Mouse (Mus musculus): ENCODE results near the gene Atf6. TPM values are rescaled to one million over a fixed set of nuclear protein-coding genes. Genes with fewer than 3 reads are reported as not detected.

The Atf6 gene
- total RNA-seq, 1 experiment: 33.2 TPM

DNA sequence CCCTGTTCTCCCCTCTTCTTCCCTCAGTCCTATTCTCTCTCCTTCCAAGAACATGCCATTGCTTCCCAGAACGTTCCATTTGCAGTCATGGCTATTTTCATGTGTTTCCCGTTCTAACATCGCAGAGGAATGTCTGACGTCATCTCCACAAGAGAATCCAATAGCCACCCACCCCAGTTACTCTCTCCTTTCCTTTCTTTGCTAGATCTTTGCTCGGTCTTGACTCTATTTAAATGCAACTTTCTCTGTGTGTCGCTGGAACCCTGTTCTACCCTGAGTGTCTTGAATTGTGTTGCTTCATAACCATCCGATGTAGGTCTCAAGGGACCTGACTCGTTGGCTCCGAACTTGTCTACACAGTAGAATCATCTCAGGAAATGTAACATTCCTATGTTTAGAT lies 168.0 kb downstream of the Atf6 start:
- in situ Hi-C loops (cut with MboI; ENCODE audit: low sequenced_read_pairs in 2 of 2, unreplicated experiment in 2 of 2): no loop called here
- TF ChIP-seq MAFK (IDR thresholded peaks at IDR 0.05; ENCODE audit: insufficient read depth, low read depth, low read length): no peak
- no peak for DNase-seq (ENCODE audit: low read depth, low spot score)
- H3K27ac ChIP-seq (ENCODE audit: insufficient read depth, low read depth, low read length, poor library complexity, severe bottlenecking): no peak overlapping the region
- H3K4me3 ChIP-seq (ENCODE audit: insufficient read depth in 1 of 2, low read depth in 1 of 2, low read length in 2 of 2, poor library complexity in 1 of 2, severe bottlenecking in 1 of 2): no peak overlapping the region
- H3K9ac ChIP-seq (ENCODE audit: insufficient read depth, low read depth, low read length, poor library complexity, severe bottlenecking): no peak overlapping the region
- H3K36me3 ChIP-seq (ENCODE audit: control insufficient read depth, insufficient read depth, low read length, poor library complexity, severe bottlenecking): no peaks in the 10 kb centered on the region
- no peaks in the 10 kb centered on the region for H3K9me3 ChIP-seq (ENCODE audit: control insufficient read depth, insufficient read depth, low read depth, low read length)
- peaks cover 3 to 6% of the 10 kb centered on the region in 2 experiments; a peak in 2 of 4 replicates for H3K4me1 ChIP-seq (ENCODE audit: control insufficient read depth in 2 of 2, insufficient read depth in 2 of 2, low read length in 2 of 2, poor library complexity in 1 of 2)

DNA sequence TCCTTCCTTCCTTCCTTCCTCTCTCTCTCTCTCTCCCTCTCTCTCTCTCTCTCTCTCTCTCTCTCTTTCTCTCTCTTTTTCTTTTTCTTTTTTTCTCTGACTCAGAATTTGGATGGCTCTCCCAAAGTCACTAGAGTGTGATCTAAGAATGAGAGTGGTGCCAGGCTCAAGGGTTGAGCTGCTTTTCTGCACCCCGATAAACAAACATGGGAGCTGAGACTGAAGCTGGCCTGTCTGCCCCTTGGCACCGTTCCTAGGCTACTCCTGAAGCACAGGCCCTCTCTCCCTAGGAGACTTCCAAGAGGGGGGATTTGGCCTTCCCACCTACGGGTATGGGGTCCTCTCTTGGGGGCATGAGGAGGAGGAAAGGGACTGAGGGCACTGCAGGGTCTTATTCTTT lies 168.8 kb downstream of the Atf6 start:
- no peak overlapping the region for H3K4me3 ChIP-seq (ENCODE audit: insufficient read depth in 1 of 2, low read depth in 1 of 2, low read length in 2 of 2, poor library complexity in 1 of 2, severe bottlenecking in 1 of 2)
- peaks cover 3 to 7% of the 10 kb centered on the region in 2 experiments; a peak in 2 of 4 replicates for H3K4me1 ChIP-seq (ENCODE audit: control insufficient read depth in 2 of 2, insufficient read depth in 2 of 2, low read length in 2 of 2, poor library complexity in 1 of 2)
- H3K9me3 ChIP-seq (ENCODE audit: control insufficient read depth, insufficient read depth, low read depth, low read length): no peaks in the 10 kb centered on the region
- no peak overlapping the region for H3K27ac ChIP-seq (ENCODE audit: insufficient read depth, low read depth, low read length, poor library complexity, severe bottlenecking)
- no peak for DNase-seq (ENCODE audit: low read depth, low spot score)
- no peak overlapping the region for H3K9ac ChIP-seq (ENCODE audit: insufficient read depth, low read depth, low read length, poor library complexity, severe bottlenecking)
- in situ Hi-C loops (cut with MboI; ENCODE audit: low sequenced_read_pairs in 2 of 2, unreplicated experiment in 2 of 2): no loop called here
- TF ChIP-seq MAFK (IDR thresholded peaks at IDR 0.05; ENCODE audit: insufficient read depth, low read depth, low read length): no peak
- TF ChIP-seq CHD2 (IDR thresholded peaks at IDR 0.05; ENCODE audit: low read depth, low read length): no peak
- TF ChIP-seq HCFC1 (IDR thresholded peaks at IDR 0.05; ENCODE audit: borderline replicate concordance, insufficient read depth, low read length): no peak
- TF ChIP-seq ZNF384 (IDR thresholded peaks at IDR 0.05; ENCODE audit: low read depth, low read length): no peak
- no peak for TF ChIP-seq ZC3H11A (IDR thresholded peaks at IDR 0.05; ENCODE audit: borderline replicate concordance, low read depth, low read length)
- H3K36me3 ChIP-seq (ENCODE audit: control insufficient read depth, insufficient read depth, low read length, poor library complexity, severe bottlenecking): no peaks in the 10 kb centered on the region

DNA sequence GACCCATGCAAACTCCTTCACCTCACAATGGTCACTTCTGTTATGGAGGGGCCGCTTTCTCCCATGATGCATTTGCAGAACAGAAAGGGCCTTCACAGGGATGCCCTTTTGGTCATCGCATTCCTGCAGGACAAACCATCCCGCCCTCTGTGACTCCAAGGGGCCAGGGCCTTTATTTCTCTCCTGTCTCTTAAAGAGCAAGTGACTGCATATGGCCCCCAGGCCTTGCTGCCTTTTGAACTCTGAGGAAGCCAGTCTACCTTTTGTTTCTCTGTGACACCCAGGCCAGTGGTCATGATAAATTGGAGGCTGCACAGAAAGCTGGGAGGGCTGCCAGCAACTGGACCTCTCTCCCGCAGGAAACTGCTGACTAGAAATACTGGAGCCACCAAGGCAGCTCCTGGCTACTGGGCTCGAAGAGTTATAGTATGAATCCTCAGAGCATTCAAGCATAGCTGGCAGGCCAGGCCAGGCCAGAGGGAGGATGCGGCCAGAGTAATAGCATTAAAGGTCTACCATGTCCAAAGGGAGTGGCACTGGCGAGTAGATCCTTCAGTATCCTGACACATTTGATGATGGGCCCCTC lies 169.7 kb downstream of the Atf6 start:
- H3K36me3 ChIP-seq (ENCODE audit: control insufficient read depth, insufficient read depth, low read length, poor library complexity, severe bottlenecking): no peaks in the 10 kb centered on the region
- no peak overlapping the region for H3K4me3 ChIP-seq (ENCODE audit: insufficient read depth in 1 of 2, low read depth in 1 of 2, low read length in 2 of 2, poor library complexity in 1 of 2, severe bottlenecking in 1 of 2)
- peaks cover 3 to 7% of the 10 kb centered on the region in 2 experiments; a peak in 2 of 4 replicates for H3K4me1 ChIP-seq (ENCODE audit: control insufficient read depth in 2 of 2, insufficient read depth in 2 of 2, low read length in 2 of 2, poor library complexity in 1 of 2)
- no peak overlapping the region for H3K27ac ChIP-seq (ENCODE audit: insufficient read depth, low read depth, low read length, poor library complexity, severe bottlenecking)
- no peak overlapping the region for H3K9ac ChIP-seq (ENCODE audit: insufficient read depth, low read depth, low read length, poor library complexity, severe bottlenecking)
- no peaks in the 10 kb centered on the region for H3K9me3 ChIP-seq (ENCODE audit: control insufficient read depth, insufficient read depth, low read depth, low read length)
- in situ Hi-C loops (cut with MboI; ENCODE audit: low sequenced_read_pairs in 2 of 2, unreplicated experiment in 2 of 2): no loop called here
- TF ChIP-seq ZNF384 (IDR thresholded peaks at IDR 0.05; ENCODE audit: low read depth, low read length) (no peak), CHD2 (IDR thresholded peaks at IDR 0.05; ENCODE audit: low read depth, low read length) (no peak), HCFC1 (IDR thresholded peaks at IDR 0.05; ENCODE audit: borderline replicate concordance, insufficient read depth, low read length) (no peak), MAFK (IDR thresholded peaks at IDR 0.05; ENCODE audit: insufficient read depth, low read depth, low read length) (no peak), ZC3H11A (IDR thresholded peaks at IDR 0.05; ENCODE audit: borderline replicate concordance, low read depth, low read length) (no peak)
- no peak for DNase-seq (ENCODE audit: low read depth, low spot score)

DNA sequence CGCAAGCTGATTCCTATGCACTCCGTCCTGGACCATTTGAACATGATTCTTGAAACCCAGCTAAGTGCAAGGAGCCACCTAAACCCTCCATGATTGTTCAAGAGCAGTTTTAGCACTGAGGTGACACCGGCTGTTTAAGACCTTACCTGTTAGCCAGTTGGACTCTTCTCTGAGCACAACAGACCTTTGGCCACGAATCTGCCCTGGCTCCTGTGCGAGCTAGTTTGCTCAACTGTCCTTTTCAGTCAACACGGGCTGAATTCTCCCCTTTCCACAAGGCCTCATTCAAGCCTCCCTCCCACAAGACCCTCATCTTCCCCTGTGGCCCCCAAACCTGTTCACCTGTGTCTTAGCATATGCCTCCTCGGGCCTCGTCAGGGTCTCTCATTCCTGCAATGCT lies 170.6 kb downstream of the Atf6 start:
- H3K27ac ChIP-seq (ENCODE audit: insufficient read depth, low read depth, low read length, poor library complexity, severe bottlenecking): no peak overlapping the region
- no peak for DNase-seq (ENCODE audit: low read depth, low spot score)
- H3K36me3 ChIP-seq (ENCODE audit: control insufficient read depth, insufficient read depth, low read length, poor library complexity, severe bottlenecking): no peaks in the 10 kb centered on the region
- peaks cover 3 to 7% of the 10 kb centered on the region in 2 experiments; a peak in 2 of 4 replicates for H3K4me1 ChIP-seq (ENCODE audit: control insufficient read depth in 2 of 2, insufficient read depth in 2 of 2, low read length in 2 of 2, poor library complexity in 1 of 2)
- in situ Hi-C loops (cut with MboI; ENCODE audit: low sequenced_read_pairs in 2 of 2, unreplicated experiment in 2 of 2): no loop called here
- no peaks in the 10 kb centered on the region for H3K9me3 ChIP-seq (ENCODE audit: control insufficient read depth, insufficient read depth, low read depth, low read length)
- no peak overlapping the region for H3K9ac ChIP-seq (ENCODE audit: insufficient read depth, low read depth, low read length, poor library complexity, severe bottlenecking)
- no peak overlapping the region for H3K4me3 ChIP-seq (ENCODE audit: insufficient read depth in 1 of 2, low read depth in 1 of 2, low read length in 2 of 2, poor library complexity in 1 of 2, severe bottlenecking in 1 of 2)
- TF ChIP-seq MAFK (IDR thresholded peaks at IDR 0.05; ENCODE audit: insufficient read depth, low read depth, low read length) (no peak), ZC3H11A (IDR thresholded peaks at IDR 0.05; ENCODE audit: borderline replicate concordance, low read depth, low read length) (no peak), ZNF384 (IDR thresholded peaks at IDR 0.05; ENCODE audit: low read depth, low read length) (no peak), CHD2 (IDR thresholded peaks at IDR 0.05; ENCODE audit: low read depth, low read length) (no peak), HCFC1 (IDR thresholded peaks at IDR 0.05; ENCODE audit: borderline replicate concordance, insufficient read depth, low read length) (no peak)

DNA sequence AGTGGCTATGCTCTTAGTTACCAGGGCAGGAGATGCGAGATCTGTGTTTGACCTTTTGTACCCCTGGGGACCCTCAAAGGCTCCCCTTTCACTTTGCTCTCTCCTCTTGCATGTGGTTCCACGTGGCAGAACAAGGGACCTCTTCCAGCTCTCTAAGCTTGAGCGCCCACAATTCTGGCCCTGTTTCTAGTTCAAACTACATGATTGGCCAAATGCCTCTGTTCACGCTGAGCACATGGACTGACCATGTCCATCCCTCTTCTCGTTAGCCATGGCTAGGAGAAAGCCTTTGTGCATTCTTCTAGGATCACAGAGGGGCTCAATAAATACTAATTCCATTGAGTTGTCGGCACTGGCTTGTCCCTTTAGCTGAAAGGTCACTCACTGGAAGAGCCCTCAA lies 172.2 kb downstream of the Atf6 start:
- no peaks in the 10 kb centered on the region for H3K9me3 ChIP-seq (ENCODE audit: control insufficient read depth, insufficient read depth, low read depth, low read length)
- no peaks in the 10 kb centered on the region for H3K36me3 ChIP-seq (ENCODE audit: control insufficient read depth, insufficient read depth, low read length, poor library complexity, severe bottlenecking)
- DNase-seq (ENCODE audit: low read depth, low spot score): no peak
- H3K4me1 ChIP-seq (ENCODE audit: control insufficient read depth in 2 of 2, insufficient read depth in 2 of 2, low read length in 2 of 2, poor library complexity in 1 of 2): peaks cover 3 to 7% of the 10 kb centered on the region in 2 experiments; a peak in 2 of 4 replicates
- H3K4me3 ChIP-seq (ENCODE audit: insufficient read depth in 1 of 2, low read depth in 1 of 2, low read length in 2 of 2, poor library complexity in 1 of 2, severe bottlenecking in 1 of 2): no peak overlapping the region
- H3K9ac ChIP-seq (ENCODE audit: insufficient read depth, low read depth, low read length, poor library complexity, severe bottlenecking): no peak overlapping the region
- in situ Hi-C loops (cut with MboI; ENCODE audit: low sequenced_read_pairs in 2 of 2, unreplicated experiment in 2 of 2): no loop called here
- no peak overlapping the region for H3K27ac ChIP-seq (ENCODE audit: insufficient read depth, low read depth, low read length, poor library complexity, severe bottlenecking)
- TF ChIP-seq ZC3H11A (IDR thresholded peaks at IDR 0.05; ENCODE audit: borderline replicate concordance, low read depth, low read length) (no peak), ZNF384 (IDR thresholded peaks at IDR 0.05; ENCODE audit: low read depth, low read length) (no peak), HCFC1 (IDR thresholded peaks at IDR 0.05; ENCODE audit: borderline replicate concordance, insufficient read depth, low read length) (no peak), CHD2 (IDR thresholded peaks at IDR 0.05; ENCODE audit: low read depth, low read length) (no peak), MAFK (IDR thresholded peaks at IDR 0.05; ENCODE audit: insufficient read depth, low read depth, low read length) (no peak)
